Mouse (Mus musculus) splenic B cell, adult 2 months (primary cell): ENCODE results near the gene Cenpf.

Experiments
- DNase-seq: peaks from one replicate; pipeline ENCODE4 v3.0.0-alpha.2; 2011; ENCODE audit warnings: low read depth, low spot score
- H3K27me3 ChIP-seq: 2 replicates; pipeline ENCODE4 v1.6.1; 2012; ENCODE audit warnings: mild to moderate bottlenecking, low read length, moderate library complexity, mixed read lengths; ENCODE audit not compliant: control insufficient read depth, poor library complexity, insufficient read depth, severe bottlenecking
- H3K36me3 ChIP-seq: 2 replicates; pipeline ENCODE4 v1.6.1; 2012; ENCODE audit warnings: mild to moderate bottlenecking, low read length, moderate library complexity, mixed read lengths; ENCODE audit not compliant: control insufficient read depth, poor library complexity, insufficient read depth, severe bottlenecking

Gene Cenpf

GRCm38 (mm10) chr1:189675953-189676352 is 11.9 kb downstream of the Cenpf start:
- no peak for DNase-seq
- Histone ChIP-seq H3K27me3 (no peaks in the 10 kb centered on the region), H3K36me3 (no peaks in the 10 kb centered on the region)

DNA sequence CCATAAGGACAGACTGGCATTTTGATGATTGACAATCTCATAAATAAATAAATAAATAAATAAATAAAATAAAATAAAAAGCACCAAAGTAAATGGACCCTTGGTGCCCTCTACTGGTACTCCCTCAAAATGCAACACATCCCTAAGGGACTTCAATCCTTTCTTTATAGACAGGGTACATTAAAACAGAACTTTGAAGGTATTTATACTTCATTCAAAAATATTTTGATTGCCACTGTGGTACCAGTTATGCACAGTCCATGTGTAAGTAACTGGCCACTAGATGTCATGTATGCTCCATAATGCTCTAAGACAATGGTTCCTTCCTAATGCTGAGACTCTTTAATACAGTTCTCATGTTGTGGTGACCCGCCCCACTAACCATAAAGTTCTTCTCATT is 12.5 kb downstream of the Cenpf start:
- no peaks in the 10 kb centered on the region for H3K36me3 ChIP-seq
- H3K27me3 ChIP-seq: no peaks in the 10 kb centered on the region
- peak; percentile 65 for DNase-seq

GRCm38 (mm10) chr1:189665966-189666365 is 21.9 kb downstream of the Cenpf start:
- no peak for DNase-seq
- Histone ChIP-seq H3K36me3 (no peaks in the 10 kb centered on the region), H3K27me3 (no peaks in the 10 kb centered on the region)

- H3K27me3 ChIP-seq: no peaks in the 10 kb centered on the region
- no peak for DNase-seq
- no peaks in the 10 kb centered on the region for H3K36me3 ChIP-seq
These were observed 23.1 kb downstream of the Cenpf start for GRCm38 (mm10) chr1:189664873-189665144.

DNA sequence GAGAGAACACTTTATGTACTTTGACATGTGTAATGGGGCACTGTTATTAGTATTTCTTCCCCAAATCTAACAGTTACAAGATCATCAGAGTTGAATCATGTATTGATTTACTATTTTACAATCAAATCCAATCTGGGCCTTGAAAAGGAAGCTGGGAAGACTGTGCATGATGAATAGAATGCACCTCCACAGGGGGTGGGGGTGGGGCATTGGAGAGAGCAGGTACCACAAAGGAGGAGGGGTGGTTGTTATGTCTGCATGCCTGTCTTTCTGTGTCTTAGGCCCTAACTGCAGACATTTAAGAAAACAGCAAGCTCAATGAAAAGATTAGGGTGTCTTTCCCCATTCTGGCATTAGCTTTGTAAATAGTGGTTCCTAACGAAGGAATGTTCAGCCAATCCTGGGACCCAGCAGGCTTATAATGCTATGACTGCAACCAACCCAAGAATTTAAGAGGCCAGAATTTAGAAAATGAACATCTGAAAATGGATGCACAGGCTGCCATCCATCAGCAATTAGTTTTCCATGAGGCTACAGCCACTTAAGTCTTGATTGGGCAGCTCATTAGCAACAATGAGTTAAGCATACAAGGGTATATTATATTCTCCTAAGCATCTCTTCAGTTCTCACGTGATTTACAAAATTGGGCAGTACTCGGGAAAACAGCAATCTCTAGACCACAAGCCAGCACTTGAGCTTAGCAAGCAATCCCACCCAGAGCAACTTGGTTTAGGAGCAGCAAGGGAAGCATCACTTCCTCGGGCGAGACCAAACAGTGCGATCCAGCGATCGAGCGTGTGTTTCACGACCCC is 23.6 kb downstream of the Cenpf start:
- Histone ChIP-seq H3K36me3 (no peaks in the 10 kb centered on the region), H3K27me3 (no peaks in the 10 kb centered on the region)
- no peak for DNase-seq

GRCm38 (mm10) chr1:189663437-189663836 is 24.4 kb downstream of the Cenpf start:
- no peak for DNase-seq
- H3K27me3 ChIP-seq: no peaks in the 10 kb centered on the region
- H3K36me3 ChIP-seq: no peaks in the 10 kb centered on the region

DNA sequence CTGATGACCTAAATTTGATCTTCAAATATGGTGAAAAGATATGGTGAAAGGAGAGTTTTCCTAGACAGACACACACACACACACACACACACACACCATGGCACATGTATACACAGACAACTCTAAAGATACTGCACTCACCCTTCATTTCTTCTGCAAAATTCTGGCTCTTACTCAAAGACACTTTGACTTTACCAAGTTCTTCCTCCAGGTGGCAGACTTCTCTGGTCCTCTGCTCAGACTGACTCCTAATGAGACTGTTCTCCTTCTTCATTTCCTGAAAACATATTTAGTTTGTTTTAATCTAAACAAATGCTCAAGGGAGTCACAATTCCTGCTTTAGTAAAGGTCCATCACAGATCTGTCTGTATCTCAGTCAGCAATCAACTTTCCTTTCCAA is 26.0 kb downstream of the Cenpf start:
- peak; percentile 71 for DNase-seq

DNA sequence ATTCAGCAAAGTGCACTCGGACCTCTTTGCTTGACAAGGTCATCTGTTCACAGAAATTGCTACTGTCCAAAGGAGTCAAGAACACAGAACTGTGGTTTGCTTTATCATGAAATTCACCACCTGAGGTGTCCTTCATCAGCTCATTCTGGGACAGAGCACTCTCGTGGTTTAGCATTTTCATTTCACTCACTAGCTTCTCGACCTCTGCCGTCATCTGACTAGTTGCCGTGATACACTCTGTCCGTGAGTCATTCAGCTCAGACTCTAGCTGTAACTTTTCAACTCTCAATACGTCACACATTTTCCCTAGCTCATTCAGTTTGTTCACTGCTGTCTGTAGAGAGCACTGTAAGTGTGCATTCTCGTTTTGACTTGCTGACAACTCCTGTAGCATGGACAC is 30.5 kb downstream of the Cenpf start:
- Histone ChIP-seq H3K36me3 (0 out of 2 replicates have a peak, but pooled peaks cover 2% of the 10 kb centered on the region), H3K27me3 (no peaks in the 10 kb centered on the region)
- DNase-seq: no peak

More for the DNA sequence above, 26.0 kb downstream of the Cenpf start:
- Histone ChIP-seq H3K36me3 (no peaks in the 10 kb centered on the region), H3K27me3 (no peaks in the 10 kb centered on the region)

DNA sequence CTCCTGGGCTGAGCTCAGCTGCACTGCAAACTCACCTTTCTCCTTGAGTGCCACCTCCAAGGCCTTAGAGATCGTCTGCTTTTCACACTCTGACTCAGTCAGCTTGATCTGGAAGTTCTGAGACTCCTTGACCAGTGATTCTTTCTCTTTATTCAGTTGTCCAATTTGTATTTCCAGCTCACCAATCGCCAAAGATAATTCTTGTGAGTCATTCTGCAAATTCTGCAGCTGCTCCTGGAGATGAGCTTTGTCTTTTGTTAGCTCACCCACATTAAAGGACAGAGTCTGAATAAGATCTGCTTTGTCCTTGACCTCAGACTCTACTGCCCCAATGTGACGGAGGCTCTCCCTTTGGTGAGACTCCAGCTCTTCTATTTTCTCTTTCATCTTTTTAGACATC is 34.1 kb downstream of the Cenpf start:
- no peak for DNase-seq
- no peaks in the 10 kb centered on the region for H3K27me3 ChIP-seq
- H3K36me3 ChIP-seq: 0 out of 2 replicates have a peak, but pooled peaks cover 2% of the 10 kb centered on the region

GRCm38 (mm10) chr1:189646597-189646996 is 41.3 kb downstream of the Cenpf start:
- Histone ChIP-seq H3K36me3 (no peaks in the 10 kb centered on the region), H3K27me3 (no peaks in the 10 kb centered on the region)
- DNase-seq: no peak

DNA sequence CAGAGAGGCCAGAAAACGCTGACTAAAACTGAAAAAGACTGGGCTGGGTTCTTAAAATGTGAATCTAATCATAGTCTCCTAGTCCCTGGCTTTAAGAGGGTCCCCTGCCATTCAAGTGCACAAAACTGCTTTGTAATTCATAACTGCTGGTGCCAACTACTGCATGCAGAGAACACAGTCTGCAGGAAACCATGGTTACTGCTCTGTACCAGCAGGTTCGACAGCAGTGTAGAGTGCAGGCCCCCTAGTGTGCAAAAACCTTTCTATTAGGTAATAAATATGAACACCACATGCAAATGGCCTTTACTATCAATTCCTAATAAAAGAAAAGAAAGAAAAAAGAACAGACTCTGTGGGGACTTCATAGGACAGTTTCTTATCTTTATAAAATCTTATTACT is 42.5 kb downstream of the Cenpf start:
- H3K36me3 ChIP-seq: no peaks in the 10 kb centered on the region
- DNase-seq: no peak
- H3K27me3 ChIP-seq: no peaks in the 10 kb centered on the region

GRCm38 (mm10) chr1:189644700-189645345 is 43.1 kb downstream of the Cenpf start:
- Histone ChIP-seq H3K36me3 (no peaks in the 10 kb centered on the region), H3K27me3 (no peaks in the 10 kb centered on the region)
- DNase-seq: no peak

DNA sequence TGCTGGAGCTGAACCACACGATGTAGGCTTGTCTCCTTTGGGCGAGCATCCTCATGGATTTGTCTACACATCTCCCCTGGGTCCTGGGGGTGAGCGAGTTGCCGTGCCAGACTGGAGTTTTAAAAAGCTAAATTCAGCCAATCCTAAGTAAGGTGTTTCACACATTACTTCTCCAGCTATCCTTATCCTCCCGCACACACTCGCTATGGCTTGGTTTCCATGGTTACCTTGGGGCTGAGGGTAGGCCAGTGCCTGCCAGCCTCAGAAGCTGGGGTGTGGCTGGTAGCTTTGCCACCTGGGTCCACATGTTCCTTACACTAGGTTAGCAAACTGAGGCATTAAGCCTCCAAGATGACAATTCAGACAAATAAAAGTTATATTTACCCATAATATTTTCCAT is 48.3 kb downstream of the Cenpf start:
- Histone ChIP-seq H3K36me3 (no peaks in the 10 kb centered on the region), H3K27me3 (no peaks in the 10 kb centered on the region)
- DNase-seq: no peak

GRCm38 (mm10) chr1:189633791-189634190 is 54.1 kb downstream of the Cenpf start:
- Histone ChIP-seq H3K36me3 (no peaks in the 10 kb centered on the region), H3K27me3 (no peaks in the 10 kb centered on the region; the same call in 1 of the 2 replicates)
- no peak for DNase-seq

GRCm38 (mm10) chr1:189631906-189632675 is 55.8 kb downstream of the Cenpf start:
- no peak for DNase-seq

More at GRCm38 (mm10) chr1:189631906-189632675, 55.8 kb downstream of the Cenpf start:
- H3K27me3 ChIP-seq: no peaks in the 10 kb centered on the region; the same call in 1 of the 2 replicates
- H3K36me3 ChIP-seq: no peaks in the 10 kb centered on the region
